Mouse (Mus musculus): Measurements from ENCODE around the gene Caln1. TPM values are rescaled to one million over a fixed set of nuclear protein-coding genes. Genes with fewer than 3 reads are reported as not detected.

The Caln1 gene
- polyA plus RNA-seq, 1 experiment from 2014 or later: 2.5 TPM

DNA sequence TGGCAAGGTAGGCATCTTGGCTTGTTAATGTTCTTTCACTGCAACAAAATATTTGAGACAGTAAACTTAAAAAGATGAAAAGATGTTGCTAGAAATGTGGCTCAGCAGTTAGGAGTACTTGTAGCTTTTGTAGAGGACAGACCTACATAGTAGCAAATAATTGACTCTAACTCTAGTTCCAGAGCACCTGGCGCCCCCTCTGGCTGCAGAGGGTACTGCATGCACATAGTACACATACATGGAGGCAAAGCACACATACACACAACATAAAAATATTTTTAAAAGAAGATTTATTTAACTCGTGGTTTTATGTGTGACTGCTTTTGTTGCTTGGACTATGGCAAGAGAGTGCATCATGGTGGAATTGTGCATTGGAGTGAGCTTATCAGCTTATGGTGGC, 151.3 kb downstream of the Caln1 start:
- Histone ChIP-seq H3K27ac (ENCODE audit: low read depth, low read length) (no peak overlapping the region), H3K4me3 (ENCODE audit: low read depth, low read length) (no peak overlapping the region), H3K4me1 (ENCODE audit: control insufficient read depth, insufficient read depth, low read length) (no peaks in the 10 kb centered on the region), H3K27me3 (replicated peaks; ENCODE audit: control insufficient read depth, insufficient read depth, low read length) (no peaks in the 10 kb centered on the region), H3K4me2 (ENCODE audit: low read length) (no peak overlapping the region), H3K36me3 (ENCODE audit: control insufficient read depth, insufficient read depth, low read length) (no peaks in the 10 kb centered on the region), H3K9me3 (replicated peaks; ENCODE audit: control insufficient read depth, low read length) (no peaks in the 10 kb centered on the region), H3K9ac (ENCODE audit: low read length) (no peak overlapping the region)
- ATAC-seq (no peak), DNase-seq (ENCODE audit: low spot score) (no peak)
- whole genome bisulfite sequencing: 79% methylated on average over 2 of the region's 2 CpGs

DNA sequence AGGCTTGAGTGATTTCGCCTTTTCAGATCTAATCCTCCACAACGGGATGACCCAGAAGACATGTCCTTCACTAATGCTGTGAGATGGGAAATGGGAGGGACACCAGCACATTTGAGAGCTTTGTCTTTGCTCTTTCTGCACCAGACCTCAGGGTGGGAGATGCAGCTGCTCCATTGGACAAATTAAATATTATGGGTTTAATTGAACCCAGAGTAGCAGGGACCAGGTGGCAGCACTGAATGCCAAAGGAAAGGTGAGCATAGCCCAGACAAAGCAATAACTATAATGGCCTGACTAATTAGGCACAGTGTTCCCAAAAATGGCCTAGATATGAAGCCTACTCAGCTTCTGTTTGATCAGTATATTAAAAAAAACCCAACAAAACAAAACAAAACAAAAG, 158.2 kb downstream of the Caln1 start:
- no peak overlapping the region for H3K4me2 ChIP-seq (ENCODE audit: low read length)
- no peak overlapping the region for H3K27ac ChIP-seq (ENCODE audit: low read depth, low read length)
- no peaks in the 10 kb centered on the region for H3K9me3 ChIP-seq (replicated peaks; ENCODE audit: control insufficient read depth, low read length)
- no peak overlapping the region for H3K4me3 ChIP-seq (ENCODE audit: low read depth, low read length)
- ATAC-seq (no peak), DNase-seq (ENCODE audit: low spot score) (no peak)
- H3K4me1 ChIP-seq (ENCODE audit: control insufficient read depth, insufficient read depth, low read length): no peaks in the 10 kb centered on the region
- H3K36me3 ChIP-seq (ENCODE audit: control insufficient read depth, insufficient read depth, low read length): no peaks in the 10 kb centered on the region
- WGBS: 97% methylated on average over 2 of the region's 2 CpGs
- no peak overlapping the region for H3K9ac ChIP-seq (ENCODE audit: low read length)
- H3K27me3 ChIP-seq (replicated peaks; ENCODE audit: control insufficient read depth, insufficient read depth, low read length): no peaks in the 10 kb centered on the region

DNA sequence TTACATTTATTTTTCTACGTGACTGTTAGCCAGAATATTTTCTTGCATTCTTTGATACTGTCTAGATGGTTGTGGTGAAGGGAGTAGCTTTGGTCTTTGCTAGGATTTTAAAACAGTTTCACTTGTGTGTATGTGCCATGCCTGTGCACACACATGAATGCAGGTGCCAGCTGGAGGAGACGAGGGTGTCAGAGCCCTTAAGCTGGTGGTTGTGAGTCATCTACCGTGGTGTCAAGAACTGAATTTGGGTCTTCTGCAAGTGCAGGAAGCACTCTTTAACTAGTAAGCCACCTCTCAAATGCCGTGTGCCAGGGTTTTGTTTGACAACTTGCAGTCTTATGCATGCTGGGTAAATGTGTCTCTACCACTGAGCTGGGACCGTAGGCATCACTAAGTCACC, 178.2 kb downstream of the Caln1 start:
- no peak overlapping the region for H3K4me2 ChIP-seq (ENCODE audit: low read length)
- DNase-seq (ENCODE audit: low spot score) (no peak), ATAC-seq (no peak)
- WGBS: 90% methylated on average over 5 of the region's 5 CpGs
- H3K36me3 ChIP-seq (ENCODE audit: control insufficient read depth, insufficient read depth, low read length): no peaks in the 10 kb centered on the region
- no peaks in the 10 kb centered on the region for H3K4me1 ChIP-seq (ENCODE audit: control insufficient read depth, insufficient read depth, low read length)
- no peaks in the 10 kb centered on the region for H3K27me3 ChIP-seq (replicated peaks; ENCODE audit: control insufficient read depth, insufficient read depth, low read length)
- no peak overlapping the region for H3K27ac ChIP-seq (ENCODE audit: low read depth, low read length)
- no peaks in the 10 kb centered on the region for H3K9me3 ChIP-seq (replicated peaks; ENCODE audit: control insufficient read depth, low read length)
- H3K4me3 ChIP-seq (ENCODE audit: low read depth, low read length): no peak overlapping the region
- H3K9ac ChIP-seq (ENCODE audit: low read length): no peak overlapping the region

DNA sequence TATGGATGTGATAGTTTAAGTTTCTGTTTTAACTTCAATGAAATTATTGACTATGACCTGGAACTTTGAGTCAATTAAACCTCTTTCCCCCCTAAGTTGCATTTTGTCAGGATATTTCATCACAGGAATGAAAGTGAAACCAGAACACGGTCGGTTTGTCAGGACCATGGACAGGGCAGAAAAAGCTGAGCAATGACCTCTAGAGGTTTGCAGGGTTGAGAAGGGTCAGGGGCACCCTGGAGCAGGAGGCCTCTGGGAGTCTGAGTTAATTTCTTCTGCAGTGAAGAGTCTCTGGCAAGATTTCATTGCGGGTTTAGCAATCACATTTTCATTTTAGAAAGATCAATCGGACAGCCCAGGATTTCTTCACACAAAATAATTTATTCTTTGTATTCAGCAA, 184.7 kb downstream of the Caln1 start:
- H3K9me3 ChIP-seq (replicated peaks; ENCODE audit: control insufficient read depth, low read length): no peaks in the 10 kb centered on the region
- no peaks in the 10 kb centered on the region for H3K27me3 ChIP-seq (replicated peaks; ENCODE audit: control insufficient read depth, insufficient read depth, low read length)
- 68% methylated on average over 4 of the region's 4 CpGs for WGBS
- no peaks in the 10 kb centered on the region for H3K4me1 ChIP-seq (ENCODE audit: control insufficient read depth, insufficient read depth, low read length)
- no peak overlapping the region for H3K4me2 ChIP-seq (ENCODE audit: low read length)
- DNase-seq (ENCODE audit: low spot score) (no peak), ATAC-seq (no peak)
- no peak overlapping the region for H3K4me3 ChIP-seq (ENCODE audit: low read depth, low read length)
- H3K27ac ChIP-seq (ENCODE audit: low read depth, low read length): no peak overlapping the region
- H3K9ac ChIP-seq (ENCODE audit: low read length): no peak overlapping the region
- no peaks in the 10 kb centered on the region for H3K36me3 ChIP-seq (ENCODE audit: control insufficient read depth, insufficient read depth, low read length)

DNA sequence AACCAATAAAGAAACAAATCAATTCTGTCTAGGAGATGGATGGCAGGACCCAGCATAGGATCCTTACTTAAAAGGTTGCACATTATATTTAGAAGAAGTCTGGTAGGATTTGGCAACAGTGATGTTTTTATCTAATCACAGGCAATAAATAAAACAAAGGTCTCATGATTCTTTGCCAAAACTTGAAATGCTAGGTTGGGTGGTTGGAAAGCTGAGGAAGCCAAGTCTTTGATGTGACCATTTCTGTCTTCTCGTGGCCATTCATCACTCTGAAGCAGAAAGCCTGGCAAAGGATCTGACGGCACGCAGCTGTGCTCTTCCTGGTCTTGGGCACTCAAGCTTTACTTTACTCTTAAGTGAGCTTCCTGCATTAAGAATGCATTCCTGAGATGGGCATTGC, 193.9 kb downstream of the Caln1 start:
- DNase-seq (ENCODE audit: low spot score) (no peak), ATAC-seq (no peak)
- H3K27me3 ChIP-seq (replicated peaks; ENCODE audit: control insufficient read depth, insufficient read depth, low read length): no peaks in the 10 kb centered on the region
- 89% methylated on average over 3 of the region's 3 CpGs for WGBS
- H3K9me3 ChIP-seq (replicated peaks; ENCODE audit: control insufficient read depth, low read length): no peaks in the 10 kb centered on the region
- H3K4me2 ChIP-seq (ENCODE audit: low read length): no peak overlapping the region
- no peak overlapping the region for H3K9ac ChIP-seq (ENCODE audit: low read length)
- no peak overlapping the region for H3K4me3 ChIP-seq (ENCODE audit: low read depth, low read length)
- no peak overlapping the region for H3K27ac ChIP-seq (ENCODE audit: low read depth, low read length)
- no peaks in the 10 kb centered on the region for H3K4me1 ChIP-seq (ENCODE audit: control insufficient read depth, insufficient read depth, low read length)
- no peaks in the 10 kb centered on the region for H3K36me3 ChIP-seq (ENCODE audit: control insufficient read depth, insufficient read depth, low read length)

DNA sequence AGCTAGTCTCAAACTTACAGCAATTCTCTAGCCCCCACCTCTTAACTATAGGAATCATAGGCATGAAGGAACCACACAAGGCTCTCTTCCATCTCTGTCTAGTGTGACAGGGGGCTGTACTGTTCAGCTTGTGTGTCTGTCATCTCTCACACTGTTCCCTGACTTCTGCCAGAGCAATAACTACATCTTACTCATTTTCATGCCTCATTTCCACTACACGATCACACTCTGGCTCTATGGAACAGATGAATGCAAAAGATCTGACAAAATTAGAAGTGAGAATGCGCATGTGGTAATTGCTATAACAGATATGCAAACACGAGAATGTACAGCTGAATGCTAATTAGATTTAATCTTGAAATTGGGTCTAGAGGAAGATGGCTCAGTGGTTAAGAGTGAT, 196.7 kb downstream of the Caln1 start:
- Histone ChIP-seq H3K27ac (ENCODE audit: low read depth, low read length) (no peak overlapping the region), H3K9ac (ENCODE audit: low read length) (no peak overlapping the region)
- no peak for ATAC-seq

DNA sequence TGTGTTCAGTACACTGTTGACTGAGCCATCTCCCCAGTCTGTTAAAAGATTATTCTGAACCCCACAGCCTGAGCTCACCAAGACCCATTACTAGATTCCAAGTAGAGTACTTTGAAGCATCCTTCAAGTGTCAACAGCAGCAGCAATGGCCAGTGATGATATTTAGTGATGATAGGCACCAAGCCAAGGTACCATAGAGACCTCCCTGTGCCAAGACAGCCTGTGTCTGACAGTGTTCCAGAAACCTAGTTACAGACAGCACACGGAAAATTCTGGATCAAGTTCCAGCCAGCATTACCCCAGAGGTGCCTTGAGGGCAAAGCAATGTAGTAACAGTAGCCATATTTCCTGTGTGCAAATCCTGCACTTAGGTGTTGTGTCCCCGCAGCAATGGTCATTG, 208.3 kb downstream of the Caln1 start:
- ATAC-seq: no peak
- H3K36me3 ChIP-seq (ENCODE audit: control insufficient read depth, insufficient read depth, low read length): no peaks in the 10 kb centered on the region
- no peak overlapping the region for H3K9ac ChIP-seq (ENCODE audit: low read length)
- WGBS: 95% methylated on average over 2 of the region's 2 CpGs
- no peaks in the 10 kb centered on the region for H3K27me3 ChIP-seq (replicated peaks; ENCODE audit: control insufficient read depth, insufficient read depth, low read length)
- H3K9me3 ChIP-seq (replicated peaks; ENCODE audit: control insufficient read depth, low read length): no peaks in the 10 kb centered on the region
- no peak overlapping the region for H3K4me2 ChIP-seq (ENCODE audit: low read length)
- H3K27ac ChIP-seq (ENCODE audit: low read depth, low read length): no peak overlapping the region
- no peak for DNase-seq (ENCODE audit: low spot score)
- H3K4me1 ChIP-seq (ENCODE audit: control insufficient read depth, insufficient read depth, low read length): no peaks in the 10 kb centered on the region
- no peak overlapping the region for H3K4me3 ChIP-seq (ENCODE audit: low read depth, low read length)

More for the DNA sequence above, 196.7 kb downstream of the Caln1 start:
- H3K4me1 ChIP-seq (ENCODE audit: control insufficient read depth, insufficient read depth, low read length): no peaks in the 10 kb centered on the region
- H3K4me3 ChIP-seq (ENCODE audit: low read depth, low read length): no peak overlapping the region
- H3K27me3 ChIP-seq (replicated peaks; ENCODE audit: control insufficient read depth, insufficient read depth, low read length): no peaks in the 10 kb centered on the region
- H3K9me3 ChIP-seq (replicated peaks; ENCODE audit: control insufficient read depth, low read length): no peaks in the 10 kb centered on the region
- H3K36me3 ChIP-seq (ENCODE audit: control insufficient read depth, insufficient read depth, low read length): no peaks in the 10 kb centered on the region
- no peak overlapping the region for H3K4me2 ChIP-seq (ENCODE audit: low read length)
- WGBS: 78% methylated on average over 3 of the region's 3 CpGs
- peak; percentile 25 for DNase-seq (ENCODE audit: low spot score)

DNA sequence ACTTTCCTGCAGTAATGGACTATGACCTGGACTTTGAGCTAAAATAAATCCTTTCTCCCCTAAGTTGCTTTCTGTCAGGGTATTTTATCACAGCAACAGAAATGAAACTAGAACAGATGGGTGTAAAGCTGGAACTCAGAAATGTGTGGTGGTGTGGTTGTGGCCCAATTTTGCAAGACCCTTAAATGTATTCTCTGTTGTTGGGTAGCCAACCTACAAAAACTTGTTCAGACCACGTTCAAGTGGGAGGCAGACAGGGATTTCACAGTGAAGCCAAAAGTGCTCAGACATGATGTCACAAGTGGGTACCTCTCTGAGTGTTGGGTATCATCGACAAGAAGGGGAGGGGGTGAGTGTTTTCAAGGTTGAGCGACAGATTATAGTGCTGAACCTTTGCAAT, 214.8 kb downstream of the Caln1 start:
- Histone ChIP-seq H3K27me3 (replicated peaks; ENCODE audit: control insufficient read depth, insufficient read depth, low read length) (no peaks in the 10 kb centered on the region), H3K9ac (ENCODE audit: low read length) (no peak overlapping the region), H3K27ac (ENCODE audit: low read depth, low read length) (no peak overlapping the region), H3K36me3 (ENCODE audit: control insufficient read depth, insufficient read depth, low read length) (no peaks in the 10 kb centered on the region), H3K4me1 (ENCODE audit: control insufficient read depth, insufficient read depth, low read length) (no peaks in the 10 kb centered on the region), H3K9me3 (replicated peaks; ENCODE audit: control insufficient read depth, low read length) (no peaks in the 10 kb centered on the region), H3K4me3 (ENCODE audit: low read depth, low read length) (no peak overlapping the region), H3K4me2 (ENCODE audit: low read length) (no peak overlapping the region)
- no peak for DNase-seq (ENCODE audit: low spot score)
- no peak for ATAC-seq
- WGBS: 84% methylated on average over 3 of the region's 3 CpGs

DNA sequence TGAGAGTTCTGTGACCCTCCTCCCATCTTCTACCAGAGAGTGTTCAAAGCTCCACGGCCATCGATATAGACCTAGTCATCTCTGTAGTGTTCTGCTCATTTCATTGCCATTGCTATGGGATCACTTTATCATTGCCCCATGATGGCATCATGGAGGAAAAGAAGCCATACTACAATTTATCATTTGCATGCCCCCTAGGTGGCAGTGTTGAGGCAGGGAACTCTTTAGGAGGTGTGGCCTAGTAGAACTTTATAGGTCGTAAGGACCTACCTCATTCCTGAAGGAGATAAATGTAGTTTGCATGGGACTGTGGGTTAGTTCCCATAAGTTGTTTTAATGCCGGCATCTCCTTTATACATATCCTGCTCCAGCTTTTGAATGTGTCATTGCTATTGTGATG, 217.0 kb downstream of the Caln1 start:
- Histone ChIP-seq H3K4me1 (ENCODE audit: control insufficient read depth, insufficient read depth, low read length) (no peaks in the 10 kb centered on the region), H3K27me3 (replicated peaks; ENCODE audit: control insufficient read depth, insufficient read depth, low read length) (no peaks in the 10 kb centered on the region), H3K36me3 (ENCODE audit: control insufficient read depth, insufficient read depth, low read length) (no peaks in the 10 kb centered on the region), H3K27ac (ENCODE audit: low read depth, low read length) (no peak overlapping the region), H3K9me3 (replicated peaks; ENCODE audit: control insufficient read depth, low read length) (no peaks in the 10 kb centered on the region; the same call in 1 of the 2 replicates), H3K4me3 (ENCODE audit: low read depth, low read length) (no peak overlapping the region), H3K9ac (ENCODE audit: low read length) (no peak overlapping the region), H3K4me2 (ENCODE audit: low read length) (no peak overlapping the region)
- DNase-seq (ENCODE audit: low spot score) (no peak), ATAC-seq (no peak)
- WGBS: 89% methylated on average over 4 of the region's 4 CpGs
